Mouse (Mus musculus): ENCODE data around the gene Has3.

DNA sequence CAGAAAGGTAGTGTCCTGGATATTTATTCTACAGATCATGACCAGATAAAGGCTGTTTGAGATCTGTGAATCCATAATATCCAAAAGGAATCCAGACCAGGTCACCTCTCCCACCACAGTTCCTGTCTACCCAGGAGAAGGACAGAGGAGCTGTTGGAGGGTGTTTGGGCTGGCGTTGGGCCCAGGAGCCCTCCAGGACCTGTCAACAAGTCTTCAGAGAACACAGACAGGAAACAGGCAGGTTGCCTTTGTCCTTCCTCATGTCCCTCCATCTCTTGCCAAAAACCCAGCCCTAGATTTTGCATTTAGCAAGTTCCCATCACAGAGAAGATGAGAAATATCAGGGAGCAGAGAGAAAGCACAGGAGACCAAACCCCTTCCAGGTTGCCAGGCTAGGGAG, 35.1 kb upstream of the Has3 start:
- no peak for TF ChIP-seq GATA1 (IDR thresholded peaks at IDR 0.05; ENCODE audit: low read length)
- TF ChIP-seq TAL1 (IDR thresholded peaks at IDR 0.05; ENCODE audit: low read length) = no peak
